Mouse (Mus musculus) midbrain, embryonic 12.5 days (tissue): ENCODE measurements around the gene Hlcs. TPM values are rescaled to one million over a fixed set of nuclear protein-coding genes. Genes with fewer than 3 reads are reported as not detected.

Experiments
- ATAC-seq: fragments of 200-750 bp; cut with Nextera tagmentation; 2 replicates; pipeline ENCODE4 v1.8.0; 2017; ENCODE audit warnings: low read depth, moderate TSS enrichment, moderate library complexity; ENCODE audit not compliant: low FRiP score
- H3K27ac ChIP-seq: fragments of 300-500 bp; sonication (generic); replicated peaks from 2 replicates; pipeline ENCODE4 v1.5.1; 2016; ENCODE audit warnings: mild to moderate bottlenecking
- H3K27me3 ChIP-seq: fragments of 300-500 bp; sonication (generic); 2 replicates; pipeline ENCODE4 v1.6.1; 2016; ENCODE audit warnings: mild to moderate bottlenecking
- H3K36me3 ChIP-seq: fragments of 300-500 bp; sonication (generic); 2 replicates; pipeline ENCODE4 v1.6.1; 2016
- H3K4me1 ChIP-seq: fragments of 300-500 bp; sonication (generic); 2 replicates; pipeline ENCODE4 v1.6.1; 2016
- H3K4me2 ChIP-seq: fragments of 300-500 bp; sonication (generic); replicated peaks from 2 replicates; pipeline ENCODE4 v1.6.1; 2016; ENCODE audit warnings: mild to moderate bottlenecking, moderate library complexity
- H3K4me3 ChIP-seq: fragments of 300-500 bp; sonication (generic); 2 replicates; pipeline ENCODE4 v1.5.1; 2016; ENCODE audit warnings: mild to moderate bottlenecking
- H3K9ac ChIP-seq: fragments of 300-500 bp; sonication (generic); replicated peaks from 2 replicates; pipeline ENCODE4 v1.6.1; 2016; ENCODE audit warnings: mild to moderate bottlenecking, moderate library complexity
- H3K9me3 ChIP-seq: fragments of 300-500 bp; sonication (generic); 2 replicates; pipeline ENCODE4 v1.6.1; 2016; ENCODE audit warnings: mild to moderate bottlenecking
- WGBS: fragments of 180-500 bp; shearing (Covaris S2); methylation state at CpG from one replicate; pipeline ENCODE4 v1.1.7; 2016; 5-methylcytosine and 5-hydroxymethylcytosine counted together
- microRNA-seq: library from miRNA; unstranded; fragments of <30 nt; microRNA quantifications from one replicate; pipeline ENCODE4, GENCODE M21; 2017
- polyA plus RNA-seq: library from polyadenylated mRNA; unstranded; fragments of >200 nt; fragmentation: Nextera tagmentation; extraction: Ambion mirVana; gene quantifications from 2 replicates; pipeline ENCODE4 v1.2.1, GENCODE M21; 2016

The Hlcs gene
- polyA plus RNA-seq, 1 experiment from 2014 or later = 13.3 TPM

DNA sequence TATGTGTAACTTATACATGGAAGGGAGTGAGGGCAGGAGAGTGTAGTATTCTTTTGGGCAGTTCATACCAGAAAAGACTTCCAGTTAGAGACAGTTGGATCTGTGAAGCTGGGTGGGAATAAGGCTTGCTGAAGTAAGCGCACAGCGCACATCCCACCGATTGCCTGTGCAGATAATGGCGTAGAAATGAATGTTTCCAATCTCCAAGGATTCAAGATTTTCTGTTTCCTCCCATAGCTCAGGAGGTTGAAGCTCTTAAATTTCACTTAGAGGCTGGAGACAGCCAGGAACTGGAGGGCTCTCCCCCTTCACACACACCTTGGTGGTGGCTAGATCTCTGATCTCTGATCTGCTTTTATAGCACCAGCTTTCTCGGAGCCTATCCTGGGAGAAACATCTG is 231.8 kb downstream of the Hlcs start:
- no peak for ATAC-seq
- no peak overlapping the region for H3K4me3 ChIP-seq
- H3K9ac ChIP-seq = no peak overlapping the region
- no peaks in the 10 kb centered on the region for H3K9me3 ChIP-seq
- peaks cover 27% of the 10 kb centered on the region for H3K4me1 ChIP-seq
- H3K27ac ChIP-seq = no peak overlapping the region
- H3K36me3 ChIP-seq = no peaks in the 10 kb centered on the region
- no peak overlapping the region for H3K4me2 ChIP-seq
- peaks cover 96% of the 10 kb centered on the region for H3K27me3 ChIP-seq
- 24% methylated on average over 5 of the region's 5 CpGs for WGBS

- Histone ChIP-seq H3K27me3 (peaks cover 98% of the 10 kb centered on the region), H3K4me3 (no peak overlapping the region), H3K27ac (no peak overlapping the region), H3K9ac (no peak overlapping the region), H3K4me1 (peaks cover 17% of the 10 kb centered on the region), H3K4me2 (no peak overlapping the region), H3K36me3 (no peaks in the 10 kb centered on the region), H3K9me3 (no peaks in the 10 kb centered on the region)
- ATAC-seq = no peak
- under 1% methylated on average over 13 of the region's 13 CpGs for WGBS
Observed at GRCm38 (mm10) chr16:94079856-94080555, 233.4 kb downstream of the Hlcs start.

DNA sequence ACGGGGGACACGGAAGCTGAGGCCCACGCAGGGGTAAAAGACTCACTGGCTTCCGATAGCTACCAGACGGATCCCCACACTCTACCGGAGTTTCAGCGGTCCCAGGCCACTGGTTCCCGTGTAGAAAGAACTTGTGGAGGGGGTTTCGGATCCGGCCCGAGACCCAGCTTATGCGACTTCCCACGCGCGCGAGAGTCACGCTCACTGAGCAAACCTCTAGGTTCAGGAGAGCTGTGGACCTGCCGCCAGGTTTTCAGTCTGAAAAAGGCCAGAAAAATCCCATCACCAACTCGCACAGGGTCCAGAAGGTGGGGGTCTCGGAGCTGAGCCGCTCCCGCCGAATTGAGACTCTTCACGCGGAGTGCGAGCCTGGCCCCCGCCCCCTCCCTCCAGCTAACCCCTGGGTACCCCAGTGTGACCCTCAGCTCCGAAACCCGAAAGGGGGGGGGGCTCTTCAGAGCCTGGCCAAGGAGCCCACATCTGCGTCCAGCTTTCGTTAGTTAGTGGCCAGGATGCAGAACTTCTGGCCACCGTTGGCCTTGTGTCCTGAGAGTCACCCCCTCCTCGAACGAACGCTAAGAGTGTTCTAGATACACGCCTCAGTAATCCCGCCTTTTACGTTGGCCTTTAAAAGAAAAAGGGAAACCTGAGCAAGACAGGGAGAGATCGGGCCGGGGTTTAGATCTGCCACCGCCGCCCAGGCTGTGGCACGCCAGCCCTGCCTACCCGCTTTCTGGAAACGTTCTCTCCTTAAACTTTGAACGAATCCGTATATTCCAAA is 234.1 kb downstream of the Hlcs start:
- Histone ChIP-seq H3K27ac (no peak overlapping the region), H3K9ac (no peak overlapping the region), H3K36me3 (no peaks in the 10 kb centered on the region), H3K9me3 (no peaks in the 10 kb centered on the region), H3K4me1 (peaks cover 10% of the 10 kb centered on the region; the same call in 1 of the 2 replicates), H3K27me3 (peaks cover 93% of the 10 kb centered on the region), H3K4me3 (peak overlapping the region; percentile 13; the same call in 1 of the 2 replicates), H3K4me2 (peak overlapping the region; percentile 25)
- ATAC-seq = no peak
- WGBS = under 1% methylated on average over 47 of the region's 47 CpGs

Small RNA genes lying within 50 kb of the gene (microRNA-seq; reads per million reads assigned to microRNA genes)
- gene Gm23062 = not detected

Other genes with a start within 250 kb of the Hlcs start
- gene Sim2, start 228.6 kb downstream of the Hlcs start, polyA plus RNA-seq = 0.83 and 2.0 TPM in 2 replicates
- 3.4 and 3.9 TPM in 2 replicates for gene Ripply3, start 14.8 kb upstream of the Hlcs start, polyA plus RNA-seq
- 618 and 658 TPM in 2 replicates for gene Ttc3, start 57.0 kb upstream of the Hlcs start, polyA plus RNA-seq
- 116 and 124 TPM in 2 replicates for gene Pigp, start 58.3 kb upstream of the Hlcs start, polyA plus RNA-seq
- 59.4 and 60.6 TPM in 2 replicates for gene Vps26c, start 213.3 kb upstream of the Hlcs start, polyA plus RNA-seq